Mouse (Mus musculus): ENCODE data around the gene Gp1ba.

Gene Gp1ba

GRCm38 (mm10) chr11:70669582-70670345, 30.8 kb downstream of the Gp1ba start:
- DNase-seq (ENCODE audit: low read depth, low spot score), result no peak

DNA sequence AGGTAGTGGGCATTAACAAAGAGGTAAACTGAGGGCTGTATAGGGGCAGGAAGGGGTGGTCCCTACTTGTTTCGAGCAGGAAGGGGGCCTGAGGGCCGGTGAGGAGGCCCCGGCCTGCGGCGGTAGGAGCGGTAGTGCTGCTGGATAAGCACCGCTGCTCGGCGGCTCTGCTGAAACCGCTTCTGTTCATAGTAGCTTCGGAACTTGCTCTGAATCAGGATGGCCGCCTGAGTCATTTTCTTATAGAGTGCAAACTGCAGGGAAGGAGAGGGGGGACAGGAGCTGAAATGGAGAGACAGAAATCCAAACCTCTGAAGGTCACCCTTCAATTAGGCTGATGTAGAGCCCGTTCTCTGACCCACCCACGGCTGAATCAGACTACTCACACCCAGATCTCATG, 31.6 kb downstream of the Gp1ba start:
- DNase-seq (ENCODE audit: low read depth, low spot score), result no peak

- no peak for DNase-seq (ENCODE audit: low read depth, low spot score)
Observed at GRCm38 (mm10) chr11:70671333-70672047, 32.6 kb downstream of the Gp1ba start.

GRCm38 (mm10) chr11:70674014-70674413, 35.1 kb downstream of the Gp1ba start:
- DNase-seq (ENCODE audit: low read depth, low spot score), result no peak

DNA sequence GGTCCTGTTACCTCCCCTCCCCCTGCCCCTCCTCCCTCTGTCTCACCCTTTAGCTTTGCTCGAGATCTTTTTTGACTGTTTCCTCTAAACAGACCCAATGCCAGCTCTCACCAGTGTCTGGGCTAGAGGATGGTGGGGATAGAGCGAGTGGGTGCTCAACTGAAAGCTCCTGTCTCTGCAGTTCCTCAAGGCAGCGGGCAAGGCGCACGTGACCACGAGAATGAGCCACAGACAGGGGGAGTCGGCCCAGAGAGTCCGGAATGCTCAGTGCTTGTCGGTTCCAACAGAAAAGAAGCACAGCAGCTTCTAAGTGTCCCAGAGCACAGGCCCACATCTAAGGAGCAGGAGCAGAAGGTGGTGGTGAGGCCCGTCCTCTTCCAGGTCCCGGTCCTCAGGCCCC, 35.6 kb downstream of the Gp1ba start:
- no peak for DNase-seq (ENCODE audit: low read depth, low spot score)

DNA sequence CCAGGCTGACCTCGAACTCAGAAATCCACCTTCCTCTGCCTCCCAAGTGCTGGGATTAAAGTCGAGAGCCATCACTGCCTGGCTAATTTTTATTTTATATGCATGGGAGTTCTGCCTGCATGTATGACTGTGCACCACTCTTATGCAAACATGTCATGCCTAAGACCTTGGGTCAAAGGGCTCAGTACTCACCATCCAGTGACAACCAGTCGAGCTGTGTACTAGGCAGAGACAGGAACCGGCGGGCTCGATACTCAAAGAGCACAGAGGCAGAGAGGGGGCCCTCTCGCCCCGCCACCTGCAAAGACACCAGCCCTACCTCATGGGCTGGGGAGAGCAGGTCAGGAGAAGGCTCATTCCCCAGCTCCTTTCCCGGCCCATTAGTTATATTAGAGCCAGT, 39.2 kb downstream of the Gp1ba start:
- DNase-seq (ENCODE audit: low read depth, low spot score), result no peak

DNA sequence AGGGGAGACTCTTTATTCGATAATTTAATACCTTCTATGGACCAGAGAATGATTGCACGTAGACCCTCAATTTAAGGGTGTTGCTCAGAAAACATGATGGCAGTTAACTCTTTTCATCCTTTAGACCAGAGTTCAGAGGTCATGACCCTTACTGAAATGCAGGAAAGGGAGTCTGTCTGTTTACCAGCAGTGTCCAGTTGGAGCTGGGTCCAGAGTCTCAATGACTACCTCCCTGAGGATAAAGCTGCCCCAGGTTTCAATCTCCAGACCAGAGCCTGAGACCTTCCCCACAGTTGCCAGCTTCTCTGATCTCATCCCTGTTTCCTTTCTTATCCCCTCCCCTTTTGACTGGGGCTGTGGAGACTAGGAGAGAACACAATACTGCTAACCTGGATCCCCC, 39.7 kb downstream of the Gp1ba start:
- no peak for DNase-seq (ENCODE audit: low read depth, low spot score)

GRCm38 (mm10) chr11:70679361-70679760, 40.4 kb downstream of the Gp1ba start:
- DNase-seq (ENCODE audit: low read depth, low spot score), result no peak

DNA sequence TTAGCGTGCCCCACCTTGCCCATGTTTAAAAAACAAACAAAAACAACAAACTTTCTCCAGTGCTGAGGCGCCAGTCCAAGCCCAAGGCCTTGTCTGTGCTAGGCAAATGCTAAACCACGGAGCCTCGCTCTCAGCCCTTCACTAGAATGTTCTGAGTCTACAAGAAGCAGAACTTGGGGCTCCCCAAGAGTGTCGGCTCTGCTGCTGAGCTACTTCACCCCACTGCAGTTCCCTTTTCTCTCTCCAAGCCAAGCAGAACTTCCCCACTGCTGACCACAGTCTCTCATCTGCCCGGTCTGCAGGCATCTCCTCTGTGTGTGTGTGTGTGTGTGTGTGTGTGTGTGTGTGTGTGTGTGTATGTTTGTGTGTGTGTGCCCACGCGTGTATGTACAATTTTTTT, 41.0 kb downstream of the Gp1ba start:
- no peak for DNase-seq (ENCODE audit: low read depth, low spot score)

- no peak for DNase-seq (ENCODE audit: low read depth, low spot score)
Observed at GRCm38 (mm10) chr11:70681170-70681569, 42.2 kb downstream of the Gp1ba start.

DNA sequence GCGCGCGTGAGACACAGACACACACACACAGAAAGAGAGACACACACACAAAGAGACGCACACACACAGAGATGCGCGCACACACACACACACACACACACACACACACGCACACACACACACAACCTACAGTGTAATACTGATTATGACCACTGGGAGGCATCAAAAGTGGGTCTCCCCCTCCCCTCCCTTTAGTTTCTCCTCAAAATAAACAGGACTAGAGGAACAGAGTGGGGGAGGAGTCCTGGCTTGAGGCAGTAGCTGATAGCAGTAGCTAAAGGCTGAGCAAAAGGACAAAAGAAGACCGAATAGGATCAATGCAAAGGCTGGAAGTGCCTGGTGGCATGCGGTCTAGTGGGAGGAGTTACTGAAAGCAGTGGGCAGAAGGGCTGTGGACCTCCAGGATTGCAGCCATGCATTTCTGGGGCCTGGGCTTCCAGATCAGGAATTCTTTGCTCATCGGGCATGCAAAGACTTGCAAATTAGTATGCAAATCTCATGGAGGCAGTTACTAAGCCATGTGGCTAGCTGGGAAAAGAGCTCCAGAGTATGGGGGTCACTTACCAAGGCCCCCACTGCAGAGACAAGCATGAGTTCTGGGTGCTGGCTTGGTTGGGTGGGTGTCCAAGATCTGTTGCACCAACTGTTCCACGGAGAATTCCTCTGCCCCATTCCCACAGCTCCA, 43.1 kb downstream of the Gp1ba start:
- no peak for DNase-seq (ENCODE audit: low read depth, low spot score)

GRCm38 (mm10) chr11:70683640-70684039, 44.7 kb downstream of the Gp1ba start:
- DNase-seq (ENCODE audit: low read depth, low spot score), result no peak

DNA sequence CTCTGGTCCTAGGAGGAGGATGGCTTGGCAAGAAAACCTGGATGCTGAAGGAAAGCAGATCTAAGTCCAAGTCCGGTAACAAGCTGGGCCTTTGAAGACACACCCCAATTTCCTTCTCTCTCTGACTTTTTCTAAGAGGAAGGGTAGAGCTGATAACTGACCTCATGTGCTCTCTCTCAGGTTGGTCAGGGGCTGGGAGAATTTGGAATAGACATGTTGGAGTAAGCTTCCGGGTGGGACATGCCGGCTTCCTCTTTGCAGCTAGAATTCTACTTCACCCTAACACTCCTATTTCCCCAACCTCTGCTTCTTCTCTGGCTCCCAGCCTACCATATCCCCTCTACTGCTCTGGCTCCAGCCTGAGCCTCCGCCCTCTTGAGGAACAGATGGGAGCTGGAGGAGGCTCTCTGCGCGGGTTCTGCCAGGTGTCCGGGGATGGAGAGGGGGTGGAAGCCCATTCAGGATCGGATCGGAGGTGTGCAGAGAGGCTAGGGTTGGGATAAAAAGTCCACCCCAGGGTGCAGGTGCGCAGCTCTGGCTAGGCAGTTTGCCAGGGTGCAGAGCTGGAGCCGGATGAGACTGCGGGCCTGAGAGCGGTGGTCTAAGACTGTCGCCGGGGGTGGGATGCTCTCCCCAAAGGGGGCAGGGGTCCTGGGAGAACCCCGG, 48.1 kb downstream of the Gp1ba start:
- no peak for DNase-seq (ENCODE audit: low read depth, low spot score)

DNA sequence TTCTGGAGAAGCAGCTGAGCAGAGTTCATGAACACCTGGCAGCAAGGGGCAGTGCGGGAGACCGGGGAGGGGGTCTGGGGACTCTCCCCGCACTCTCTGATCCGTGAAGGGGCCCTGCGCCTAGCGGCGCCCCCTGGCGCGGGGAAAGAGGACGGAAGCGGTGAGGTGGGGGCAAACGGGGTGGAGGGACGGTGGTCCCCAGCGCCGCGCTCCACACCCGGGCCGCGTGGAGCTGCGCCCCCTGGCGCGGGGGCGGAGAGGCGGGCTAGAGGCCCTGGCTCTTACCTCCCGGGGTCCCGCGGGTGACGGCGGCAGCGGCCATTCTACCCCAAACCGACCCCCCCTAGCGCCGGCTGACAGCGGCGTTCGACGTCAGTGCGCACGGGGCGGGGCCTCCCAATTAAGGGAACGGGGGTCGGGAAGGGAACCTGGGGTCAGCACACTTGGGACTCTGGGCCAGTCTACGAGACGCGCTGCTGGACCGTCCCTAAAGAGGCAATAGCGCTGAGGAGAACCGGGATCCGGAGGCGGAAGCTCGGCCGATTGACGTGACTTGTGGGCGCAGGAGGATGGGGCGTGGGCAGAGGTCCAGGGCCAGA, 48.8 kb downstream of the Gp1ba start, which contains the start of gene Camta2:
Camta2 (minus strand) TSS at position 505 of the 599 bp plus-strand sequence.
- DNase-seq (ENCODE audit: low read depth, low spot score), result no peak

GRCm38 (mm10) chr11:70688372-70688771, 49.5 kb downstream of the Gp1ba start:
- DNase-seq (ENCODE audit: low read depth, low spot score), result no peak

DNA sequence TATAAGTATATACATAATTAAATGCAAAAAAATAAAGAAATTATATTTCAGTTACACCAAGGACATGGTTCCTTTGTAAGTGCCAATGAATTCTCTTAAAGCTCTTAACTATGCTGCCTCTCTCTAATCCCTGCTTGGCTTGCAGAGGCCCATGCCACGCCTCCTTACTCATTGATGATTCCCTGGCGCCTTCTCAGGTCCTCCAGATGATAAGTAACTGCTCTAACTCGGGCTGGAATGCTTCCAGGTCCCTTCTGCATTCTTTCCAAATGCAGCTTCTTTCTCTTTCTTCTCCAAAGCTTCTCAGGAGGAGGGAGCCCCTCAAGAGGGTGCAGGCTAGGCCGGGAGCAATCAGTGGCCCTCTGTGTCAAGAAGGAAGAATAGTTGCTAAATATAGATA, 50.7 kb downstream of the Gp1ba start:
- no peak for DNase-seq (ENCODE audit: low read depth, low spot score)

Data from brain, embryonic 18.5 days (tissue).